Mouse (Mus musculus) small intestine, adult 2 months (tissue): ENCODE results near the gene Serpine2. TPM values are rescaled to one million over a fixed set of nuclear protein-coding genes. Genes with fewer than 3 reads are reported as not detected.
A peak's percentile ranks its signal among the peaks of the same experiment; 100 is the strongest.

ENCODE experiments used
- H3K27ac ChIP-seq: fragments of 200-500 bp; 2 replicates; pipeline ENCODE4 v1.5.1; 2012; ENCODE audit warnings: low read depth, low read length, control low read depth, inconsistent platforms; ENCODE audit not compliant: insufficient read depth
- H3K27me3 ChIP-seq: fragments of 200-500 bp; 2 replicates; pipeline ENCODE4 v1.6.1; 2012; ENCODE audit warnings: mild to moderate bottlenecking, moderate library complexity, low read length, inconsistent platforms; ENCODE audit not compliant: control insufficient read depth, insufficient read depth
- H3K36me3 ChIP-seq: fragments of 200-500 bp; 2 replicates; pipeline ENCODE4 v1.6.1; 2012; ENCODE audit warnings: mild to moderate bottlenecking, low read length, control low read depth, inconsistent platforms; ENCODE audit not compliant: control insufficient read depth, insufficient read depth
- H3K4me1 ChIP-seq: fragments of 200-500 bp; 2 replicates; pipeline ENCODE4 v1.6.1; 2012; ENCODE audit warnings: low read length, inconsistent platforms, mixed read lengths; ENCODE audit not compliant: control insufficient read depth, insufficient read depth, insufficient read length
- H3K4me3 ChIP-seq: fragments of 200-500 bp; 2 replicates; pipeline ENCODE4 v1.5.1; 2012; ENCODE audit warnings: low read depth, mild to moderate bottlenecking, control low read depth, inconsistent platforms, low read length, moderate library complexity
- CTCF ChIP-seq: fragments of 200-500 bp; IDR thresholded peaks from 2 replicates; pipeline ENCODE4 v1.5.1; 2012; ENCODE audit warnings: low read depth, mild to moderate bottlenecking, control low read depth, inconsistent platforms, low read length, moderate library complexity, mixed read lengths; ENCODE audit not compliant: insufficient replicate concordance, insufficient read length; ENCODE audit errors: extremely low read depth
- POLR2A ChIP-seq: fragments of 200-500 bp; IDR thresholded peaks from 2 replicates; pipeline ENCODE4 v1.6.1; 2012; ENCODE audit warnings: low read depth, mild to moderate bottlenecking, control low read depth, inconsistent platforms, low read length, moderate library complexity
- WGBS: fragments of 180-500 bp; shearing (Covaris S2); methylation state at CpG from one replicate; pipeline ENCODE4 v1.1.7; 2018; 5-methylcytosine and 5-hydroxymethylcytosine counted together
- polyA plus RNA-seq: library from polyadenylated mRNA; depleted of rRNA; stranded (reverse); fragments of >200 nt; gene quantifications from 2 replicates; pipeline ENCODE4 v1.2.3, GENCODE M21; 2012; rRNA removed

The Serpine2 gene
- polyA plus RNA-seq, 1 experiment, result 2.2 TPM

GRCm38 (mm10) chr1:79752015-79752695 lies 108.8 kb downstream of the Serpine2 start:
- H3K4me1 ChIP-seq, result peaks cover 24% of the 10 kb centered on the region
- TF ChIP-seq POLR2A (no peak), CTCF (no peak)
- H3K27ac ChIP-seq, result peak overlapping the region; percentile 65
- H3K27me3 ChIP-seq, result no peaks in the 10 kb centered on the region
- H3K4me3 ChIP-seq, result no peak overlapping the region
- 59% methylated on average over 7 of the region's 7 CpGs for WGBS
- no peaks in the 10 kb centered on the region for H3K36me3 ChIP-seq

DNA sequence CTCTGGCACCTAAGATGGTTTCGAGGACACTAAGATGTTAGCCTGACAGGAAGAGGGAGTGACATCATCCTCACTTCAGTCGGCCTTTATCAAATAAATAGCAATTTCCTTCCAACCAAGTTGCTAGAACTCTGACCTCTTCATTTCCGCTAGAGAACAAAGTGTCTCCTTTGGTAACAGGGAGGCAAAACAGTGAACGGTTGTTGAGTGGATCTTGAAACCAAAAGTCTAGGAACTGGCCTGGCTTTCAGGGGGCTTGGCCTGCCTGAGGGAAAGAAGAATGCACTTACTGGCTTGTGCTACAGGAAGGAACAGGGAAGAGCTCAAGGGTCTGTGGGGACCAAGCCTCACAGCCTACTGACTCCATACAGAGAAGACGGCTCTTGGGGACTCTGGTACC lies 109.8 kb downstream of the Serpine2 start:
- H3K27ac ChIP-seq, result peak overlapping the region; percentile 31
- H3K4me1 ChIP-seq, result peaks cover 21% of the 10 kb centered on the region
- TF ChIP-seq CTCF (no peak), POLR2A (no peak)
- H3K27me3 ChIP-seq, result no peaks in the 10 kb centered on the region
- 44% methylated on average over 5 of the region's 5 CpGs for WGBS
- H3K4me3 ChIP-seq, result no peak overlapping the region
- H3K36me3 ChIP-seq, result no peaks in the 10 kb centered on the region

- 59% methylated on average over 4 of the region's 4 CpGs for WGBS
- no peak for TF ChIP-seq POLR2A
- TF ChIP-seq CTCF, result no peak
- H3K36me3 ChIP-seq, result no peaks in the 10 kb centered on the region
- no peaks in the 10 kb centered on the region for H3K27me3 ChIP-seq
- no peak overlapping the region for H3K4me3 ChIP-seq
- H3K27ac ChIP-seq, result peak overlapping the region; percentile 33
- peaks cover 2% of the 10 kb centered on the region; the same call in 1 of the 2 replicates for H3K4me1 ChIP-seq
Observed at GRCm38 (mm10) chr1:79746056-79746455, 114.9 kb downstream of the Serpine2 start.

Other genes starting within 250 kb of the Serpine2 start
- gene Ap1s3, start 189.2 kb downstream of the Serpine2 start, polyA plus RNA-seq, result 26.4 and 35.8 TPM in 2 replicates
- 4.5 and 4.9 TPM in 2 replicates for gene Mrpl44, start 85.2 kb downstream of the Serpine2 start, polyA plus RNA-seq
- gene Wdfy1, start 85.0 kb downstream of the Serpine2 start, polyA plus RNA-seq, result 31.5 and 68.7 TPM in 2 replicates